Mouse (Mus musculus) heart, adult 2 months (tissue): Measurements from ENCODE around the gene Alyref. TPM values are rescaled to one million over a fixed set of nuclear protein-coding genes. Genes with fewer than 3 reads are reported as not detected.

ENCODE experiments used
- DNase-seq, 2 experiments: peaks; one replicate each; pipeline ENCODE4 v3.0.0; 2021
- H3K27ac ChIP-seq: fragments of 200-600 bp; 2 replicates; pipeline ENCODE4 v1.8.1; 2022
- H3K27me3 ChIP-seq: fragments of 200-500 bp; 2 replicates; pipeline ENCODE4 v1.6.1; 2012; ENCODE audit warnings: mild to moderate bottlenecking, low read length, inconsistent platforms, mixed read lengths; ENCODE audit not compliant: control insufficient read depth, insufficient read depth
- H3K36me3 ChIP-seq: fragments of 200-500 bp; 2 replicates; pipeline ENCODE4 v1.6.1; 2012; ENCODE audit warnings: low read length, inconsistent platforms; ENCODE audit not compliant: control insufficient read depth, insufficient read depth
- H3K4me1 ChIP-seq: fragments of 200-500 bp; 2 replicates; pipeline ENCODE4 v1.6.1; 2011; ENCODE audit warnings: low read length; ENCODE audit not compliant: control insufficient read depth, insufficient read depth
- H3K4me3 ChIP-seq: fragments of 200-600 bp; 2 replicates; pipeline ENCODE4 v1.8.1; 2022
- H3K79me2 ChIP-seq: fragments of 200-500 bp; replicated peaks from 2 replicates; pipeline ENCODE4 v1.6.1; 2012; ENCODE audit warnings: mild to moderate bottlenecking, inconsistent platforms, low read length, moderate library complexity, mixed read lengths; ENCODE audit not compliant: control insufficient read depth, insufficient read depth
- H3K9ac ChIP-seq: fragments of 200-500 bp; 2 replicates; pipeline ENCODE4 v1.6.1; 2012; ENCODE audit warnings: low read depth, mild to moderate bottlenecking, control low read depth, inconsistent platforms, low read length, mixed read lengths
- CTCF ChIP-seq: fragments of 200-600 bp; IDR thresholded peaks from 2 replicates; pipeline ENCODE4 v1.8.1; 2022; ENCODE audit warnings: antibody characterized with exemption, mild to moderate bottlenecking, moderate library complexity
- EP300 ChIP-seq: fragments of 200-500 bp; IDR thresholded peaks from 2 replicates; pipeline ENCODE4 v1.6.1; 2011; ENCODE audit warnings: low read depth, low read length, control low read depth; ENCODE audit not compliant: insufficient read depth
- POLR2A ChIP-seq: fragments of 200-500 bp; IDR thresholded peaks from 2 replicates; pipeline ENCODE4 v1.6.1; 2011; ENCODE audit warnings: mild to moderate bottlenecking, low read depth, low read length, control low read depth; ENCODE audit not compliant: insufficient read depth
- WGBS: fragments of 180-500 bp; shearing (Covaris S2); methylation state at CpG from one replicate; pipeline ENCODE4 v1.1.7; 2018; 5-methylcytosine and 5-hydroxymethylcytosine counted together
- intact Hi-C: fragments of 180-260 bp; cut with DNase I; formaldehyde crosslinking; loops from one replicate; pipeline ENCODE4 v1.15.1; 2025
- microRNA-seq, 2 experiments: library from miRNA; unstranded; fragments of <30 nt; microRNA quantifications; one replicate each; pipeline ENCODE4 v1.2.0; 2021
- polyA plus RNA-seq: library from polyadenylated mRNA; depleted of rRNA; stranded (reverse); fragments of >200 nt; gene quantifications from 2 replicates; pipeline ENCODE4 v1.2.3, GENCODE M21; 2012; rRNA removed
- total RNA-seq, 2 experiments: library from RNA; stranded (reverse); gene quantifications; 2 replicates each; pipeline ENCODE4 v1.2.3; 2021

Alyref gene
- total and polyA plus RNA-seq, 3 experiments: 13.6 to 52.0 (median 48.7) TPM

- peak; percentile 77 for TF ChIP-seq POLR2A
- no peak for TF ChIP-seq CTCF
- intact Hi-C loops: loop anchor here (2.0 to 5.0 kb wide), 3 partner anchors 21 to 33 kb away; partner anchors contain the start of gene Arhgdia
- Histone ChIP-seq H3K4me1 (peaks cover 8% of the 10 kb centered on the region), H3K27ac (peak within 1 kb of the TSS; percentile 93), H3K4me3 (peak within 1 kb of the TSS; percentile 96), H3K9ac (peak within 1 kb of the TSS; percentile 95), H3K27me3 (no peaks in the 10 kb centered on the region), H3K36me3 (no peaks in the 10 kb centered on the region), H3K79me2 (no peaks in the 10 kb centered on the region)
- peak; percentile 96 to 97 for DNase-seq
- WGBS: under 1% methylated on average over 82 of the region's 87 CpGs
Measured at GRCm38 (mm10) chr11:120549168-120549945, 48.8 kb downstream of the Alyref start, which contains the start of gene Mcrip1. Gene Mcrip1, minus strand, starts transcription at chr11:120549727.

- Histone ChIP-seq H3K4me1 (peaks cover 8% of the 10 kb centered on the region), H3K79me2 (no peaks in the 10 kb centered on the region), H3K9ac (peak overlapping the region; percentile 95), H3K27ac (peak overlapping the region; percentile 93), H3K4me3 (peak overlapping the region; percentile 96), H3K27me3 (no peaks in the 10 kb centered on the region), H3K36me3 (no peaks in the 10 kb centered on the region)
- WGBS: 2% methylated on average over 7 of the region's 7 CpGs
- intact Hi-C loops: loop anchor here (2.0 to 5.0 kb wide), 3 partner anchors 22 to 34 kb away; partner anchors contain the start of gene Arhgdia
- TF ChIP-seq POLR2A (no peak), CTCF (no peak), EP300 (no peak)
- DNase-seq: no peak
Measured at GRCm38 (mm10) chr11:120548786-120549167, 49.4 kb downstream of the Alyref start.

GRCm38 (mm10) chr11:120548214-120548613 is 50.0 kb downstream of the Alyref start:
- H3K4me3 ChIP-seq: peak overlapping the region; percentile 96; the same call in 1 of the 2 replicates
- WGBS: 55% methylated on average over 3 of the region's 3 CpGs

GRCm38 (mm10) chr11:120547469-120547868 is 50.7 kb downstream of the Alyref start:
- H3K79me2 ChIP-seq: no peaks in the 10 kb centered on the region
- peaks cover 2% of the 10 kb centered on the region; the same call in 1 of the 2 replicates for H3K36me3 ChIP-seq
- no peak overlapping the region for H3K9ac ChIP-seq
- H3K27ac ChIP-seq: no peak overlapping the region
- no peaks in the 10 kb centered on the region for H3K27me3 ChIP-seq
- H3K4me1 ChIP-seq: peaks cover 10% of the 10 kb centered on the region
- 41% methylated on average over 2 of the region's 2 CpGs for WGBS
- intact Hi-C loops: loop anchor here (5.0 kb wide), 1 partner anchor 35 kb away; the partner anchor contains the start of gene Arhgdia
- DNase-seq: no peak
- no peak for TF ChIP-seq EP300
- peak; percentile 25; the same call in 1 of the 2 replicates for TF ChIP-seq CTCF
- H3K4me3 ChIP-seq: no peak overlapping the region

More at GRCm38 (mm10) chr11:120548214-120548613, 50.0 kb downstream of the Alyref start:
- DNase-seq: no peak
- intact Hi-C loops: loop anchor here (2.0 to 5.0 kb wide), 3 partner anchors 23 to 34 kb away; partner anchors contain the start of gene Arhgdia
- Histone ChIP-seq H3K36me3 (no peaks in the 10 kb centered on the region), H3K4me1 (peaks cover 8% of the 10 kb centered on the region), H3K27me3 (no peaks in the 10 kb centered on the region), H3K9ac (peak overlapping the region; percentile 95; the same call in 1 of the 2 replicates), H3K27ac (peak overlapping the region; percentile 93; the same call in 1 of the 2 replicates), H3K79me2 (no peaks in the 10 kb centered on the region)
- TF ChIP-seq POLR2A (0 out of 2 replicates have a peak, but pooled peaks have one; percentile 11), EP300 (no peak)

- H3K79me2 ChIP-seq: no peaks in the 10 kb centered on the region
- DNase-seq: no peak
- H3K27ac ChIP-seq: no peak overlapping the region
- H3K4me3 ChIP-seq: no peak overlapping the region
- peaks cover 2% of the 10 kb centered on the region; the same call in 1 of the 2 replicates for H3K36me3 ChIP-seq
- H3K9ac ChIP-seq: no peak overlapping the region
- intact Hi-C loops: loop anchor here (5.0 kb wide), 1 partner anchor 36 kb away; the partner anchor contains the start of gene Arhgdia
- TF ChIP-seq CTCF (no peak), POLR2A (no peak), EP300 (no peak)
- WGBS: 92% methylated on average over 3 of the region's 3 CpGs
- no peaks in the 10 kb centered on the region for H3K27me3 ChIP-seq
- H3K4me1 ChIP-seq: peaks cover 13% of the 10 kb centered on the region
Measured at GRCm38 (mm10) chr11:120545964-120546363, 52.2 kb downstream of the Alyref start.

GRCm38 (mm10) chr11:120542376-120542775 is 55.8 kb downstream of the Alyref start:
- no peak overlapping the region; the same call in 1 of the 2 replicates for H3K27ac ChIP-seq
- 54% methylated on average over 6 of the region's 6 CpGs for WGBS
- TF ChIP-seq CTCF (no peak), EP300 (no peak), POLR2A (no peak)

More at GRCm38 (mm10) chr11:120542376-120542775, 55.8 kb downstream of the Alyref start:
- no peaks in the 10 kb centered on the region for H3K27me3 ChIP-seq
- no peak for DNase-seq
- no peak overlapping the region for H3K4me3 ChIP-seq
- intact Hi-C loops: no loop called here
- H3K36me3 ChIP-seq: peaks cover 2% of the 10 kb centered on the region; the same call in 1 of the 2 replicates
- peak overlapping the region; percentile 19; the same call in 1 of the 2 replicates for H3K9ac ChIP-seq
- no peaks in the 10 kb centered on the region for H3K79me2 ChIP-seq
- H3K4me1 ChIP-seq: peaks cover 18% of the 10 kb centered on the region

Small RNAs within 50 kb of the gene (microRNA-seq; reads per million reads assigned to microRNA genes)
- 0 to 1.1 reads per million in 2 experiments for gene Mir6936

Other genes with a start within 250 kb of the Alyref start
Only the 30 nearest of the 35 such genes appear.
- 10 to 100 TPM; 54.8 to 58.4 TPM for gene Nploc4, start 160.7 kb downstream of the Alyref start, total RNA-seq
- gene Nploc4, start 160.7 kb downstream of the Alyref start, polyA plus RNA-seq: 36.6 and 55.4 TPM in 2 replicates
- gene Tspan10, start 155.7 kb downstream of the Alyref start, total RNA-seq: 1 to 10 TPM in 1 of 2 experiments, under 1 TPM in 1; 0.42 to 1.5 TPM
- gene Tspan10, start 155.7 kb downstream of the Alyref start, polyA plus RNA-seq: 0.09 and 0.41 TPM in 2 replicates
- gene Pde6g, start 144.9 kb downstream of the Alyref start, total RNA-seq: under 1 TPM; 0.52 to 0.76 TPM
- gene Pde6g, start 144.9 kb downstream of the Alyref start, polyA plus RNA-seq: 0.53 and 1.3 TPM in 2 replicates
- 10 to 100 TPM; 57.4 to 61.6 TPM for gene Oxld1, start 140.3 kb downstream of the Alyref start, total RNA-seq
- 52.0 and 59.4 TPM in 2 replicates for gene Oxld1, start 140.3 kb downstream of the Alyref start, polyA plus RNA-seq
- 1 to 10 TPM; 5.8 to 6.0 TPM for gene Ccdc137, start 140.2 kb downstream of the Alyref start, total RNA-seq
- gene Ccdc137, start 140.2 kb downstream of the Alyref start, polyA plus RNA-seq: 6.7 and 11.7 TPM in 2 replicates
- gene Arl16, start 130.8 kb downstream of the Alyref start, total RNA-seq: 10 to 100 TPM in 1 of 2 experiments, 1 to 10 TPM in 1; 9.1 to 10.8 TPM
- gene Arl16, start 130.8 kb downstream of the Alyref start, polyA plus RNA-seq: 13.6 and 17.1 TPM in 2 replicates
- gene Mrpl12, start 113.8 kb downstream of the Alyref start, total RNA-seq: 100 to 1,000 TPM; 207 to 232 TPM
- 199 and 200 TPM in 2 replicates for gene Mrpl12, start 113.8 kb downstream of the Alyref start, polyA plus RNA-seq
- gene Slc25a10, start 106.5 kb downstream of the Alyref start, total RNA-seq: 10 to 100 TPM; 14.1 to 14.6 TPM
- 32.6 and 40.9 TPM in 2 replicates for gene Slc25a10, start 106.5 kb downstream of the Alyref start, polyA plus RNA-seq
- under 1 TPM; 0.68 to 0.73 TPM for gene Gcgr, start 67.7 kb downstream of the Alyref start, total RNA-seq
- 2.1 and 2.3 TPM in 2 replicates for gene Gcgr, start 67.7 kb downstream of the Alyref start, polyA plus RNA-seq
- 10 to 100 TPM; 38.5 to 43.9 TPM for gene Mcrip1, start 48.6 kb downstream of the Alyref start, total RNA-seq
- gene Mcrip1, start 48.6 kb downstream of the Alyref start, polyA plus RNA-seq: 84.9 and 97.4 TPM in 2 replicates
- under 1 TPM in 1 of 2 experiments, not detected in 1; 0.34 TPM for gene Ppp1r27, start 47.2 kb downstream of the Alyref start, total RNA-seq
- 0.64 and 0.96 TPM in 2 replicates for gene Ppp1r27, start 47.2 kb downstream of the Alyref start, polyA plus RNA-seq
- 100 to 1,000 TPM; 221 to 246 TPM for gene P4hb, start 25.1 kb downstream of the Alyref start, total RNA-seq
- gene P4hb, start 25.1 kb downstream of the Alyref start, polyA plus RNA-seq: 115 and 174 TPM in 2 replicates
- 100 to 1,000 TPM; 139 to 144 TPM for gene Arhgdia, start 16.7 kb downstream of the Alyref start, total RNA-seq
- gene Arhgdia, start 16.7 kb downstream of the Alyref start, polyA plus RNA-seq: 245 and 257 TPM in 2 replicates
- 10 to 100 TPM; 79.9 to 89.0 TPM for gene Anapc11, start 56 bp upstream of the Alyref start, total RNA-seq
- 87.8 and 105 TPM in 2 replicates for gene Anapc11, start 56 bp upstream of the Alyref start, polyA plus RNA-seq
- gene Npb, start 10.1 kb upstream of the Alyref start, total RNA-seq: not detected
- not detected in 2 replicates for gene Npb, start 10.1 kb upstream of the Alyref start, polyA plus RNA-seq
- 10 to 100 TPM; 51.8 to 55.6 TPM for gene Pcyt2, start 19.6 kb upstream of the Alyref start, total RNA-seq
- 111 and 125 TPM in 2 replicates for gene Pcyt2, start 19.6 kb upstream of the Alyref start, polyA plus RNA-seq
- 1 to 10 TPM; 7.0 to 7.4 TPM for gene Sirt7, start 26.9 kb upstream of the Alyref start, total RNA-seq
- 23.7 and 25.9 TPM in 2 replicates for gene Sirt7, start 26.9 kb upstream of the Alyref start, polyA plus RNA-seq
- gene Mafg, start 35.2 kb upstream of the Alyref start, total RNA-seq: 10 to 100 TPM; 35.7 to 45.2 TPM
- 32.8 and 37.2 TPM in 2 replicates for gene Mafg, start 35.2 kb upstream of the Alyref start, polyA plus RNA-seq
- gene Pycr1, start 45.4 kb upstream of the Alyref start, total RNA-seq: 1 to 10 TPM in 1 of 2 experiments, under 1 TPM in 1; 0.81 to 1.2 TPM
- gene Pycr1, start 45.4 kb upstream of the Alyref start, polyA plus RNA-seq: 3.9 and 4.9 TPM in 2 replicates
- 10 to 100 TPM; 77.6 to 87.3 TPM for gene Myadml2, start 49.8 kb upstream of the Alyref start, total RNA-seq
- 55.1 and 68.3 TPM in 2 replicates for gene Myadml2, start 49.8 kb upstream of the Alyref start, polyA plus RNA-seq
- gene Notum, start 62.8 kb upstream of the Alyref start, total RNA-seq: under 1 TPM in 1 of 2 experiments, not detected in 1; 0.23 TPM
- gene Notum, start 62.8 kb upstream of the Alyref start, polyA plus RNA-seq: 0.18 and 0.35 TPM in 2 replicates
- 10 to 100 TPM; 35.2 to 38.3 TPM for gene Aspscr1, start 74.6 kb upstream of the Alyref start, total RNA-seq
- gene Aspscr1, start 74.6 kb upstream of the Alyref start, polyA plus RNA-seq: 38.4 and 38.6 TPM in 2 replicates
- gene Cenpx, start 115.4 kb upstream of the Alyref start, total RNA-seq: 10 to 100 TPM; 26.4 to 34.2 TPM
- gene Cenpx, start 115.4 kb upstream of the Alyref start, polyA plus RNA-seq: 51.4 and 53.0 TPM in 2 replicates
- 1 to 10 TPM; 4.2 to 4.5 TPM for gene Lrrc45, start 115.6 kb upstream of the Alyref start, total RNA-seq
- gene Lrrc45, start 115.6 kb upstream of the Alyref start, polyA plus RNA-seq: 12.5 and 12.7 TPM in 2 replicates
- gene Rac3, start 123.1 kb upstream of the Alyref start, total RNA-seq: under 1 TPM; 0.70 to 0.99 TPM
- 3.3 and 4.6 TPM in 2 replicates for gene Rac3, start 123.1 kb upstream of the Alyref start, polyA plus RNA-seq
- 10 to 100 TPM; 12.1 to 12.9 TPM for gene Dcxr, start 128.9 kb upstream of the Alyref start, total RNA-seq
- gene Dcxr, start 128.9 kb upstream of the Alyref start, polyA plus RNA-seq: 32.0 and 35.5 TPM in 2 replicates
- 10 to 100 TPM; 17.7 to 19.4 TPM for gene Cbr2, start 133.7 kb upstream of the Alyref start, total RNA-seq
- gene Cbr2, start 133.7 kb upstream of the Alyref start, polyA plus RNA-seq: 42.3 and 379 TPM in 2 replicates
- 10 to 100 TPM; 24.5 to 31.4 TPM for gene Hmga1b, start 164.4 kb upstream of the Alyref start, total RNA-seq
- 0.57 and 1.4 TPM in 2 replicates for gene Hmga1b, start 164.4 kb upstream of the Alyref start, polyA plus RNA-seq
- gene Rfng, start 185.8 kb upstream of the Alyref start, total RNA-seq: 10 to 100 TPM; 11.9 to 12.5 TPM
- gene Rfng, start 185.8 kb upstream of the Alyref start, polyA plus RNA-seq: 28.6 and 30.0 TPM in 2 replicates
- 10 to 100 TPM; 54.4 to 55.8 TPM for gene Gps1, start 185.9 kb upstream of the Alyref start, total RNA-seq
- gene Gps1, start 185.9 kb upstream of the Alyref start, polyA plus RNA-seq: 85.9 and 129 TPM in 2 replicates